Mouse (Mus musculus) heart, postnatal 4 days (tissue): ENCODE results near the gene Fhdc1. TPM values are rescaled to one million over a fixed set of nuclear protein-coding genes. Genes with fewer than 3 reads are reported as not detected.

ENCODE experiments used
- DNase-seq: peaks from one replicate; pipeline ENCODE4 v3.0.0; 2021
- total RNA-seq, 2 experiments: library from RNA; stranded (reverse); gene quantifications; 2 replicates each; pipeline ENCODE4 v1.2.3; 2021

Gene Fhdc1
- total RNA-seq, 2 experiments from 2014 or later, result 1.0 to 1.3 TPM

DNA sequence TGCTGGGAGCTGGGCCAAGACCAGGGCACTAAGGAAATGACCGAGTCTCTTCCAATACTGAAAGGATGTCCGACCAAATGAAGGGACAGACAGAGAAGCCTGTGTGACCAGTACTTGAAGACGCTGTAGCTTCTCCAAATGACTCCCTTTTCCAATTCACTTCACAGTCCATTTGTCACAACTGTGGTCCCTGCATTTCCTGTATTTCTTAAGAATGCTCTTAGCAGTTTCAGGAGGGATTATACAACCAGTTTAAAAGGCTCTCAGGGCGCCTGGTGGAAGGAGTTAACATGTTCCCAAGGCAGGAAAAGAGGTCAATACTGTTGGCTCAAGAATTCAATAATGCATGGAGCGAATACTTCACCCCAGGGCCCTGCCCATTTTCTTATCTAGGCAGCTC lies 7.3 kb downstream of the Fhdc1 start:
- no peak for DNase-seq

DNA sequence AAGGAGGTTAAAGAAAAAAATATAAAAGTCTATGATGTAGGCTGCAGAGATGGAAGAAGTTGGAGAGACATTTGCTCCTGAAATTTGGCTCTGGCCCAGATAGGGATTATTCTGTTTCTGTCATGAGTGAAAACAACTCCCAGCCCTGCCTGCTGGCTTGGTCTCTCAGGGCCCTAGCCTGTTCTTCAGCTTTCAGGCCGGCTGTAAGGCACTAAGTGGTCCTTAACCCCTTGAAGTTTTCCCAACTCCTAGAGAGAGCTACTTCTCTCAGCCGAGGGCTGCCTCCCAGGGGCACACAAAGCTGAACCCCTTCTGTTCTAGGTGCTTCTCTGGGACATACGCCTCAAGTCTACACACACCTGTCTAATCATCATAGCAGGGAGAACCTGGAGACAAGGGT lies 7.7 kb downstream of the Fhdc1 start:
- DNase-seq, result no peak

DNA sequence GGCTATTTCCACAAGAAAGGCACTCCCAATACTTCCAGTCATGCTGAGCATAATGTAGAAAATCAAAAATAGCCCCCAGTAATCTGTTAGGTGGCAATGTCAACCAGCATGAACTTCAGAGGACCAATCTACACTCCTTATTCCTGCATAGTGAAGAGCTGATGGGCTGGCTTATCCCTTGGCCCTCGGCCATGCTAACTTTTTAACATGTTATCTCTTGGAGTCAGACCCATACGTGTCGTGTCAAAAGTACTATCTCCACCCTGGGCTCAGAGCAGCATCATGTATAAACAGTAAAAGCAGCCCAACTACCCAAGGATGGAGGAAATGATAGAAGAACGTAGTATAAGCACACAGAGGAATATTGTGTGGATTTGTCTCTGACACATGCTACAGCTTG lies 9.1 kb downstream of the Fhdc1 start:
- DNase-seq, result no peak

DNA sequence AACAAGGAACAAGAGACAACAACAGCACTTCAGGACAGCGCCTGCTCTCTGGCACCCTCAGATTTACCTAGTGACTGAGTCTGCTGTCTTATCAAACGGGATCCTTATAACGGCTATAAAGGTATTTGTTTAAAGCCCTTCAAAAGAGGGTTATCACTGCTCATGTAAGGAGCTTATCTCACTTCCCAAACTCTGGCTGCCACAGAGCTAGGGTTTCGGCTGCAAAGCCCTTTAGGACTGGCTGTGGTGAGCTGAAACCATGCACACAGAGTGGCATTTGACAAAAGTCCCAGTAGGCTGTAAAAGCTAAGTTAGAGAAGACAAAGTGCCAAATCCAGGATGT lies 12.1 kb downstream of the Fhdc1 start:
- no peak for DNase-seq

DNA sequence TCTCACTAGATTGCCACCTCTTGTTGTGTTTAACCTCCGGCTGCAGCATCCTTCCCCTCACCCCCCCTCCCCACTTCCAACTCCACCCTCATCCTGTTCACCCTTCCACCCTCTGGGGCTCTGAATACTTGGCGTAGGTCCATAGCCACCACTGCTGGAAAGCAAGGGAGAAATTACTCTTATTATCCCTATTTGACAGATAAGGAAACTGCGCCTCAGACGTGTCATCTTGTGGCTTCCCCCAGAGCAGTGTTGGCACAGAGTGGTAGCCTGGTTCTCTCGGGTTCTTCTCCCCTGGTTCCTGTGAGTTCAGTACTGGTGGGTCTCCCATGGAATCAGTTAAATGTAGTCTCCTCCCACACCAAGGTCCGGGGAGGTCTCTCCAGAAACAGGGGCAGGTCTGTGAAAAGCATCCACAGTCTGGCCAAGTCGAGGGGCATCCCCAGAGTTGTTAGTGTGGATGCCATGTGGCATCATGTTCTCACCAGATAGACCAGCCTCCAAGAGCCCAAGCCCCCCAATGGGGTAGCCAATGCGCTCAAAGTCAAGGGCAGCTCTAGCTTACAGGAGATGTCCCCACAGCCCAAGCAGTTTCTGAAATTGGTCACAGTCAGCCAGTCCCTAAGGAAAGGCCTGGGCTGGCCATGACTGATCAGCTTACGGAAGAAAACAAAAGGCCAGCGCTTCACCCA lies 12.7 kb downstream of the Fhdc1 start:
- no peak for DNase-seq

DNA sequence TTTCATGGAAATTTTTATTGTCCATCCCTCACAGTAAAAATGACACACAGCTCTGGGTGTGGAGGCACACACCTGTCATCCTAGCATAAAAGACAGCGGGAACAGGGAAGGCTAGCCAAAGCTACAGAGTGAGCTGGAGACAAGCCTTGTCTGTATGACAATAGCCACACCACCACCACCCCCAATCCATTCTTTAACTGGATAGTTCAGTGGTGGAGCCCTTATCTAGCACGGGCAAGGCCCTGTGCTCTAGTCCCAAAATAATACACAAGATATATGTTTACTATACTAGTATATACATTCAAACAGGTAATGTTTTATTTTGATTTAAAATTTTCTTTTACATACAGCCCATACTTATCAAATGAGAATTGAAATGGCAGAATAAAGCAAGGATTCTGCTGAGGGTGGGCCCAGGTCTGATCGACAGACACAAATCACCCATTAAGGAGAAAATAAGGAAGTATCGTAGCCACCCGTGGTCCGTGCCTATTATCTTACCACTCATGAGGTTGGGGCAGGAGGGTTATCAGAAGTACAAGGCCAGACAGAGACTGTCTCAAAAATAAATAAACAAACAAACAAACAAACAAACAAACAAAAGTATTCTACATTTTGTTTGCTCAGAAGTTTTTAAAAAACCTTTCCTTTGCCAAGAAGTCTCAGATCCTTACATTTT lies 14.3 kb downstream of the Fhdc1 start:
- no peak for DNase-seq

DNA sequence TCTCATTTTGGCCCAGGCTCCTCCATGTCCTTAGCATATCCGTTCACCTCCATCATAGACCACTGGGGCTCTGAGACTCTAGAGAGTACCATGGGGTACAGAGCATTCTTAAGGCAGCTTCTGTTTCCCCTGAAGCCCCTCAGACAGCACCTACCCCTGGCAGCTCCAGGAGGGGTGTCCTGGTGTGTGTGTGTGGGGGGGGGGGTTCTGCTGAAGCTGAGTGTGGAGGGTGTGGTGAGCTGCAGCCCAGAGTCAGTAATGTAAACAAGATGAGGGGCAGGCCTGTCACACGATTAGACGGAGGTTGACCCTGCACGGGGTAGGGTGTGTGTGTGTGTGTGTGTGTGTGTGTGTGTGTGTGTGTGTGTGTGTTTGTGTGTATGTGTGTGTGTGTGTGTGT lies 18.5 kb downstream of the Fhdc1 start:
- peak; percentile 3 for DNase-seq

DNA sequence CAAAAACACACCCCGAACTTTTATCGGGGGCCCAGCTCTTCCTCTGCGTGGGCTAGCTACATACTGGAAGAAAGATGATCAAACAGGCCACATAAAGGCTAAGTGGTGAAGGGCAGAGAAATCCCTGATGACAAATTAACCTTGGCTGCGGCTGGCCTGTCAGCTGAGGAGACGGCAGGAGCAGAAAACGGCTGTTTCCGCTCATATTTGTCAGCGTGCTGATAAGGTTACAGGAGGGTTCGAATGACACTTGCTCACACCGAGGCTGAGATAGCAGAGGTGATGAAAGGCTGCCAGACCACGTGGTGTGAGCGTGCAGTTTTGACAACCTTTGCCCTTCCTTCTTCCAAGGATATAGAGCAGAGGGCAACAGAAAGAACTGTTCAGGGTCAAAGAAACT lies 19.3 kb downstream of the Fhdc1 start:
- peak; percentile 44 for DNase-seq

DNA sequence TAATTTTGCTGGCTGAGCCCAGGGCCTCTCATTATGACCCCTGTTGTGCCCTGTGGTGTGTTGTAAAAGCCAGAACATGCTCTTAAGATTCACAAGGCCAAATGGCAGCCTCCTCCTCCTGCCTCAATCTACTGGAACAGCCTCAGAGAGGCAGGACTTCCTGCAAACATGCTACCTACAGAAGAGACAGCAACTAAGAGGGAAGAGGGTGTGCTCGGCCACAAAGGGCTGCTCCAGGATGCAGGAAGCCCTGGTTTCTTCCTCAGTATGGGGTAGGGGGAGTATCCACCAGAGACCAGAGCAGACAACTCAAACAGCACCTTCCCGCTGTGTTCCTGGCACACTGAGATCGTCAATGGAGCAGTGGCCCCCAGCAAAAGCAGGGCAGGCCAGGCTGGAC lies 19.7 kb downstream of the Fhdc1 start:
- DNase-seq, result no peak

DNA sequence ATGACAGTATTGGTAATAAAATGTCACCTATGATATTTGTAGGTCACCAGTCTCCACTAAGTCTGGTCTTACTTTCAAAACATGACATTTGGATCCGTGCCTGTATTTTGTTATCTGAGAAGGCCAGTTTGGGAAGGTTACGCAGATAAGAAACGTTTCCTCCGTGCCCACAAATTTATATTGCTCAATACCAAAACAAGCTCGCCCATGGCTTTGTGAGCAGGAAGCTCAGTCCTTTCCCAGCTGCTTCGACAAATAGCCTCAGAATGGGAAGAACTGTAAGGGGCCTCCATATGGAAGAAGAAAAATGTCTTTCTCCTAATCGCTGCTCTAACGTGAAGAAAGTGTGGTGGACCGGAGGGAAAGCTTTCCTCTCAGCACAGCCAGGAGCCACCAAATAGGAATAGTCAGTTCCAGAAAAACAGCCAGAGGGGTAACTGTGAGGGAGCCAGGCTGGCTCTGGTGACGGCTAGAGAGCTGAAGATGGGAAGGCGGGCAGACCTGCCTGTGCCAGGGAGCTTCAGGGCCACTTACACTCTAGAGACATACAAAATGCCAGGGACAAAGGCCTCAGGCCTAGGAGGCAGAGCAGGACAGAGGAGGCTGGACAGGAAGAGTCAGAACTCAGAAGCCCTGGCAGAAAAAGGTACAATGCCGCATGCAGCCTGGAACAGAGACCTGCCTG lies 24.4 kb downstream of the Fhdc1 start:
- peak; percentile 3 for DNase-seq

DNA sequence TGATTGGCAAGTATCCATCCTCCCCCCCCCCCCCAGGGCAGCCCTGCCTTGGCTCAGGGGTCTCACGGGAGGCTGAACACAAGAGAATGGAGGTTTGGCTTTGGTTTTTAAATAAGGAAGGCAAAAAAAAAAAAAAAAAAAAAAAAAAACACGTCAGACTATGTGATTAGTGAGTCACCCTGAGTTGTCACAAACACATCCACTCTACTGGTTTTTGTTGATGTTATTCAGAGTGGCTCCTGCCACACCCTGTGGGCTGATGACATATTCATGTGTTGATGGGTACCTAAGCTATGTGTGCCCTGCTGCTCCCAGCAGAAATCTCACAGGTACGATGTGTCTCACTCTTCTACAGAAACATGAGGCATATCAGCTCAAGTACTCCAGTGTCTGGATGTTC lies 29.6 kb downstream of the Fhdc1 start:
- DNase-seq, result no peak

DNA sequence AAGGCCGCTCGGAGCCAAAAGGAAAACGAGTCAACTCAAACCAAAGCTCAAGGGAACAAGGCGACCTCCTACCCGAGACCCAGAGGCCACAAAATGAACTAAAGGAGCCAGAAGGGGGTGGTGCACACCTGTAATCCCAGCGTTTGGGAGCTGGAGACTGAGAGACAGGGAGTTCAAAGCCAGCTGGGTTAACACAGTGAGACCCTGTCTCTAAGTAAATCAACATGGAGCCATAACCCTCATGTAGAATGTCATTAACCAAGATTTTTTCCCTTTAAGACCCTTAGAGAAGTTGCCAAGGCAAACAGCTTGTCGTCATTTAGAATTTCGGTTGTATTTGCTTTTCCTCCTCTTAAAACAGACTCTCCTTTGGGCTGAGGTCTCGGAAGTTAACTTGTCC lies 31.2 kb downstream of the Fhdc1 start:
- DNase-seq, result no peak

DNA sequence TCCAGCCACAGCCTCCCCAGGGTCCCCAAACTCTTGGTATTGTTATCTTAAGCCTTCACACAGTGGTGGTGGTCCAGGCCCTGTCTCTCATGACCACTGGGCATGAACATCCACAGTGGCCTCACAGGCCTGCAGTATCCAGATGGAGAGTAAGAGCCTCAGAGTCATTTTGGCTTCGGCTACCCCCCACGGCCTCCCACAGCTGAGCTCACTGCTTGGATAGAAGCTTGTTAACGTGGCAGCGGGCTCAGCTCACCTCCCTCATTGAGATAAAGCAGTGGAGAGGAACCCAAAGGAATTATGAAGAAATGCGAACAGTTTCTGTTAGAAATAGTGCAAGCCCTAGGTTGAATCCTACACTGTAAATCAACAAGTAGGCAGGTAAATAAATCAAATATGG lies 32.4 kb downstream of the Fhdc1 start:
- DNase-seq, result peak; percentile 18

DNA sequence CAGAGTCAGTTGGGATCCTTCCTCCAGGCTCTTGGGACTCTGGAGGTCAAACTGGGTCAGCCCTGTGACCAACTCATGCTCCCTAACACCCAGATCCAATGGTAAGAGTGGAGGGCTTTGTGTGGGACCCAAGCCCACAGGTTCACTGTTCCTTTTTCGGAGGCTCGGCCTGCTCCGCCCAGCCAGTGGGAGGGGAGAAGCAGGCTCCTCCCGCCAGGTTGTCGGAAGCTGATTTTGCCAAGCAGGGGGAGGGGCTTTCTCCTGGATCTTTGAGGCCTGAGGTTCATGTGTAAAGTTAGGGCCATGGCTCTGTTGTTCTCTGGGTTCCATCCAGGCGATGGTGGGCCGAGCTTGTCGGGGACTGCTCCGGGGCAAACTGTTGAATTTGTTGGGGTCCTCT lies 34.4 kb downstream of the Fhdc1 start:
- DNase-seq, result no peak

DNA sequence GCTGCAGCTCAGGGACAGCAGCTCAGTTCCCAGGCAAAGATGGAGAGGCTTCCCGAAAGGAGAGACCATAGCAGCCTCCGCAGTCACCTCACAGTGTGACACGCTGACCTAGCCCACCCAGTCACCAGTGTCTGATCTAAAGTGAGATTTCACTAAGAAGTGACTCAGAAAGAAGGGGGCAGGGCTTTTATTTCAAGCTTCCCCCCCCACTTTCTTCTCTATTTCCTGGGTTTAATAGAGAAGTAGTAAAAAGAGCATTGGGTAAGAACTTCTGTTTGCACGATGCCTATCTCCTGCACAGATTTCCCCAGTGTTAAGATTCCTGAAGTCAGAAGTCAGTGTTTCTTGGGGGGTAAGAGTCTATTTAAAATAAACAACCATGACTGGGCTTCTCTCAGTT lies 37.3 kb downstream of the Fhdc1 start:
- no peak for DNase-seq

DNA sequence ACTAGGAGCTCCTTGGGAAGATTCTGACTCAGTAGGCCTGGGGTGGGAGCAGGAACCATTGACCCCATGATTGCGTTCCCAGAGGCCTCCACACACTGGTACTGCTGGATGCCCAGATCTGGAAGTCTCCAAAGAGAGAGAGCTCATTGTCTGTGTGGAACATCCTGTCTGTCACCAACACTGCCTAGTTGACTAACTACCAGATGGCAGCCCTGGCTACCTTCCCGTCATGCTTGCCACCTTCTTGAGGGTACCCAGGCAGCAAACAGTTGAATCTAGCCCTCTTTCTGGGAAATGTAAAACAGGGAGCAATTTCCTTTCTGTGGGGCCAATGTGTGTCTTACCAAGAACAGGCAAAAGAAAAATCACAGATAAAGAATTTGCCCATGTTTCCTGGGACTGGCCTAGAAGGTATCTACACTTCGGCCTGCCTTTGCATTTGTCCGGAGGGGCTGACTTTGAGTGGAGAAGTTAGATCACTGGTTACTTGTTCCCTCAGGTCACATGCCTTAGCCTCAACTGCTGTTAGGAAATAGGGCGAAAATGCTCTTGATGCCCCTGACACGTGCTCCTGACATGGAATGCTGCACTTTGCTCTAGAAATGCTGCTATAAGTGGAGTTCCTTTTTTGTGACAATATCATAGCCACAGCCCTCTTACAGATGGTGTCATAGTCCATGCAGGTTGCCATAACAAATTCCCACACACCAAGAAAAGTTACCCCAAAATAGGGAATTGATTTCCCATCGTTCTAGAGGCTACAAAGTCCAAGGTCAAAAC lies 40.6 kb downstream of the Fhdc1 start:
- no peak for DNase-seq

DNA sequence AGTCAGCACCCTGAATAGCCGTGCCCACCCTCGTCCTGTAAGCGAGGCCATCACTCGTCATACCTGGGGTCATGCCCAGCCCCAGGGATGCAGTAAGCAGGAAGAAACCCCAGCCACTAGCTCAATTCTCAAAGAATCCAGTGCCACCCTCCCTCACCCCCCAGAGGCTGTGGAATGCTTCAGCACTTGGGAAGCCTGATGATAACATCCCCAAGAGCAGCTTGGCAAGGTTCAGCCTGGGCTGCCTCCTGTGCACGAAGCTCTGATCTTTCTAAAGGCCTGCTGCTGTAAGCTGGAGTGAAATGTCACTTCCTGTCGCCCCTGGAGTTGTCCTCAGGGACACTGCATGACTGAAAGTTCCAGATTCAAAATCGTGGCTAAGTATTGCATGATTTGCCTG lies 41.4 kb downstream of the Fhdc1 start:
- DNase-seq, result peak; percentile 56

DNA sequence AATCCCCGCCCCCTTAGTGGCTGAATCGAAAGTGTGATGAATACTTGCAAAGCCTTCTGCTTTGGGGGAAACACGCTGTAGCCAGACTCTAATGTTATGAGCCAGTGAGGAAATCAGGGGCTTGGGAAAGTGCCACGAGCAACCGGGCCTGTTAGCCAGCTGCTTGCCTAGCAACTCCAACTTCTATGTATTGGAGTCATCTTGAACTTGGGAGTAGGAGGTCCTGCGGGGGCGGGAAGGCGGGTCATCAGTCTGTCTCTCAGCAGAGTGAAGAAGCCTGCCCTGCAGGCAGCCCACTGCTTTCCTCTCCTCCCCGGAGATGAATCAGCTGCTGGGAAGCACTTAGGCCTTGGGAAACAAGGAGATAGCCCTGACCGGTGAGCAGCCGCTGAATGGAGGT lies 42.1 kb downstream of the Fhdc1 start:
- DNase-seq, result peak; percentile 81

DNA sequence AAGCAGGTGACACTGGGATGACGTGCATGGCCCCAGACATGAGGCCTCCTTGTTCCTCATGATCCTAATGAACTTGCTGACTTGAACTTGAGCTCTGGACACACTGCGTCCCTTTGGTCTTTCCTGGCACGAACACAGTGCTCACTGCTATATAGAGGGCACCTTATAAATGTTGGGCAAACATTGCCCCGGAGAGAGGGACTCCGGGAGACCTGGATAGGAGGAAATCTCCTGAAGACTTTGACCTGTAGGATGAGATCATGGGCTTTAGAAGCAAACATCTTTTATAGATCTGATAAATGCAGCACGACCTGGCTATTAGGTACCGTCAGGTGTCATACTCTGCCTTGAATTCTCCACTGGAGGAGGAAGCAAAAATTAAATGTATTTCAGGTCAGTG lies 43.3 kb downstream of the Fhdc1 start:
- no peak for DNase-seq

DNA sequence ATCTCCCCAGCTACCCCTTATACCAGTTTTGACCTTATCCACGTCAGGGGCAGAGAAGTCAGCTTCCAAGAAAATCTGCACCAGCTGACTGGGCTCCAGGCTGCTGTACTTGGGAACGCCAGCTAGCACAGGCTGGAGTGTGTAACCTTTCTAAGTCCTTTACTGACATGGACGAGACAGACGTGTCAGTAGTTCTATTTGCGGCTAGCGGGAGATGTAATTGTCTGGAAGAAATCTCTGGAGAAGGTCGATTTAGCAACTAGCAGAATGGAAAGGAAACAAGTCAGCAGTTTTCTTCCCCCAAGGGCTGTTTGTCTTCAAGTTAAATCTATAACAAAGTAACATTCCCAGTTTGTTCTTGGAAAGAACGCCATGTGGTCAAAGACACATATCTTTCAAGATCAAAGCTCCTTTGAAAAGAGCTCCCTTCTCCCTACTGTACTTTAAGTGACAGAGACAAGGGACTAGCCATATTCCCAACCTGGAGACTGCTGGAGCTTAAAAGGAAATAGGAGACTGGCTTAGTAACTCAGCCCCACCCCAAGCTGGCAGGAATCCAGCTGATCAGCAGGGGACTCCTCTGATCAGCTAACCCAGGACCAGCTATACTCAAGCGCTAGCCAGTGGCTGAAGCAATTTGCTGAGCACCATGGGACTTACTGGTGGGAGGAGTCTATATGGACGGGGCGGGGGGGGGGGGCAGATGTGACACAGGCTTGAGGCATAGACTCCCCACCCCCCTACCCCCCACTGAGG lies 44.8 kb downstream of the Fhdc1 start:
- DNase-seq, result peak; percentile 72

DNA sequence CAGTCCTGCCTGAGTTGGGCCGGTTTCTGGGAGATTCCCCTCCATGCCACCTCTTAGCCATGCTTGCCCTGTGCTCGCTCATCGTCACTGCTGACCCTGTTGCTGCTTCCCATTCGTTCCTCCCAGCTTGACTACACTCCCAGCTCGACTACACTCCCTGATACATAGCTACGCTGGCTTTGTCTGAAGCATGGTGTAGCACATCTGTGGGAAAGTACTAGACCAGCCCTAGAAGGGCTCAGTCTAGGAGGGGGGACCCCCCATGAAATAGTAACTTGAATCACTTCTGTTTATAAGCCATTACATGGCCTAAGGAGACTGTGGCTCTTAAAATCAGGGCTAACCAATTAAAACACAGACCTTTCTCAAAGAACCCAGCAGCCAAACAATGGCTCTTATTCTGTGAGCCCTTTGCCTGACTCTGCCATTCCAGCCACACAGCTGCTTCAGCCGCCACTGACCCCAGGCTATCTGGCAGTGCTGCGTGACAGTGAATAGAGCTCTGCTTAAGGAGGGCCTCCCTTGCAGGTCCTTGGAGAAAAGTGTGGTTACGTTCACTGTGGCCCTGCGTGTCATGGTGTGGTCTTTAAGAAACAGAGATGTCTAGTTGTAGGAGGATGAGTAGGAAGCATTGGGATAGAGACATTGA lies 47.3 kb downstream of the Fhdc1 start:
- no peak for DNase-seq

DNA sequence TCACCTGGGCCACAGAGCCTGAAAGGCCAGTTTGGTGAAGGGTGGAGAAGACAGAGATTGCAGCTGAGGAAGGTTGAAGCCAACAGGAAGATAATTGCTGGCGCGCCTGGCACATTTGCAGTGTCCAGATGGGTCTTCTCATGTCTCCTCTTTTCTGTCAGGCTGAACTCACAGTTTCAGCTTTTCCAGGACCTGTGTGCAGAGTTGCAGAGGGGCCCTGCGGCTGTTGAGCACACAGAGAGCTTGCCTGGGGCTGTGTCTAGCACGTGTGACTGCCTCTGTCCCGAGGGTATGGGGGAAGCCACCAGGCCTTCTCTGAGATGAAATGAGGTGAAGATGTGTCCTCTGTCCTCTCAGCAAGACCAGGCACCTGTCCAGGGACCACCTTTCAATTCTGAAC lies 49.0 kb downstream of the Fhdc1 start:
- DNase-seq, result no peak
